Mouse (Mus musculus): ENCODE data around the gene Nhlrc3. TPM values are rescaled to one million over a fixed set of nuclear protein-coding genes. Genes with fewer than 3 reads are reported as not detected.

Gene Nhlrc3
- polyA plus RNA-seq, 1 experiment from 2014 or later = 19.3 TPM

DNA sequence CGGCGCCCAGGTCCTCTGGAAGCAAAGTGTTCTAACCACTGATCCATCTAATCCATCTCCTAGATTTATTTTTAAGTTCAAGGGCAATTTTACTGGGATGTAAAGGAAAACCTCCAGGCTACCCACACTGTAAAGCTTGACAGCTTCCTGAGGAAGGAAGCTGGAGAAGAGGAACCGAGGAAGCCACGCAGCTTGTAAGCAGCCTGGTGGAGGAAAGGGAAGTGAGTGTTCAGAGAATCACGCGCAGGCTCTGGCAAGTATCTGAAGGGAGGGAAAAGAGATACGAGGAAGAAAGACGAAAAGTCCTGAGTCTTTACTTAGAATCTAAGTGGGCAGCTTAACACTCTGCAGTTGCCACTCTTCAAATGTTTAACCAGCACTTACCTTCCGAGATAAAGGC is 3.0 kb downstream of the Nhlrc3 start:
- peaks cover 7% of the 10 kb centered on the region for H3K4me1 ChIP-seq (ENCODE audit: control insufficient read depth, insufficient read depth, low read length)
- WGBS = 79% methylated on average over 9 of the region's 9 CpGs
- no peak overlapping the region for H3K27ac ChIP-seq (ENCODE audit: low read length)
- no peak overlapping the region for H3K4me3 ChIP-seq (ENCODE audit: low read length)
- peaks cover 2% of the 10 kb centered on the region; the same call in 1 of the 2 replicates for H3K36me3 ChIP-seq (ENCODE audit: control insufficient read depth, insufficient read depth, low read length)
- H3K9me3 ChIP-seq (ENCODE audit: control insufficient read depth, low read length) = no peaks in the 10 kb centered on the region
- no peaks in the 10 kb centered on the region for H3K27me3 ChIP-seq (replicated peaks; ENCODE audit: control insufficient read depth, insufficient read depth, low read length)
- no peak overlapping the region for H3K4me2 ChIP-seq (ENCODE audit: low read depth, low read length)
- H3K9ac ChIP-seq (ENCODE audit: low read depth, low read length) = no peak overlapping the region
- no peak for ATAC-seq

DNA sequence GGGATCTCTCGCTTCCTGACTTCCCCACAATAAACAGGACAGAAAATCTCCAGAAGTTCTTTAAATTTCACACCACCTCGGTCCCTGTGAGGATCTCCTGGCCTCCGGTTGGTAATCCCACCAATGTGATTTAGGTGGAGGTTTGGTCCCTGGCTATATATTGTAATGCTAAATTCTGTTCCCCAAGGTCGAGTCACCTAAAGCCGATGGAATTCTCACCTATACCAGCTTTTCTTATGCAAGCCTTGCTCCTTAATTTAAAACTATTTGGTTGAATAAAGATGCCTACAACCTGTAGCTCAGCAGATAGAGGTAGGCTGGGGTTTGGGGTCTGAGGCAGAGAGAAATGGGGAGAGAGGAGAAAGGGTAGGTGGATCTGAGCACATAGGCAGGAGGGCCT is 5.4 kb downstream of the Nhlrc3 start:
- H3K4me3 ChIP-seq (ENCODE audit: low read length) = no peak overlapping the region
- peaks cover 2% of the 10 kb centered on the region; the same call in 1 of the 2 replicates for H3K36me3 ChIP-seq (ENCODE audit: control insufficient read depth, insufficient read depth, low read length)
- ATAC-seq = no peak
- H3K27me3 ChIP-seq (replicated peaks; ENCODE audit: control insufficient read depth, insufficient read depth, low read length) = no peaks in the 10 kb centered on the region
- H3K4me1 ChIP-seq (ENCODE audit: control insufficient read depth, insufficient read depth, low read length) = peaks cover 9% of the 10 kb centered on the region
- H3K9ac ChIP-seq (ENCODE audit: low read depth, low read length) = no peak overlapping the region
- WGBS = 71% methylated on average over 5 of the region's 5 CpGs
- no peak overlapping the region for H3K4me2 ChIP-seq (ENCODE audit: low read depth, low read length)
- no peak overlapping the region for H3K27ac ChIP-seq (ENCODE audit: low read length)
- no peaks in the 10 kb centered on the region for H3K9me3 ChIP-seq (ENCODE audit: control insufficient read depth, low read length)

DNA sequence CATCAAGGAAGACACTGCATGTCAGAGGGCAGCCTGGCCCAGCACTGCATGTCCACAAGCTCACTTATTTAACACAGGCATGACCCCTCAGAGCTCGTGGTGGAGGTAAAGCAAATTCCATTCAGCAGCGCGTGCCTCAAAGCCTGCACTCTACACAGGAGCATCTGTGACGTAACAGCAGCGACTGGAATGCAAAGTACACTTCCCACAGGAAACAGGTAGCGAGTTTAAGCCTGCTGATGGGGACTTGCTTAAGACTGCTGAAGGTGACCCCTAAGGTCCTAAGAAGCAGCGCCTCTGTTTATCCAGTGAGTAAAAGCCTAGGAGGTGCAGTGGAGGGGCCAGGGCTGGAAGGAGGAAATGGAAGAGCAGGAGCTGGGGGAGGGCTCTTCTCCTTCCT is 8.1 kb downstream of the Nhlrc3 start:
- WGBS = 66% methylated on average over 7 of the region's 7 CpGs
- Histone ChIP-seq H3K27me3 (replicated peaks; ENCODE audit: control insufficient read depth, insufficient read depth, low read length) (no peaks in the 10 kb centered on the region), H3K4me3 (ENCODE audit: low read length) (no peak overlapping the region), H3K4me2 (ENCODE audit: low read depth, low read length) (no peak overlapping the region), H3K36me3 (ENCODE audit: control insufficient read depth, insufficient read depth, low read length) (peaks cover 13% of the 10 kb centered on the region), H3K9ac (ENCODE audit: low read depth, low read length) (no peak overlapping the region), H3K27ac (ENCODE audit: low read length) (peak overlapping the region; percentile 75), H3K4me1 (ENCODE audit: control insufficient read depth, insufficient read depth, low read length) (peaks cover 6% of the 10 kb centered on the region; the same call in 1 of the 2 replicates), H3K9me3 (ENCODE audit: control insufficient read depth, low read length) (no peaks in the 10 kb centered on the region)
- ATAC-seq = peak; percentile 53

DNA sequence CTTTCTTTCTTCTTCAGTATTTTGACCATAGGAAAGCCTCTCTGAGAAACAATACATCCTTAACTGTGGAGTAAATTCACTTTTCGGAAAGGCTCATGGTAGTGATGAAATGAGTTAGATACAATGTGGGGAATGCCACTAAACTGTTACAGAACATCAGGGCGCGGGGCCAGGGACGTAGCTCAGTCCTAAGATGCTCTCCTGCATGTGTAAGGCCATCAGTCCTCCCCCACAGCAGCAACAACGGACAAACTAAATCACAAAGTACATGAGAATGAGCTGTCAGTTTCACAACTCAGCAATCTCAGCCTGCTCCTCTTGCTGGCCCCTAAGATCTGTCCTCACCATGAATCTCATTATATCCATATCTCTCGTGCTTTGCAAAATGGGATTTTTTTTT is 8.6 kb downstream of the Nhlrc3 start:
- no peaks in the 10 kb centered on the region for H3K27me3 ChIP-seq (replicated peaks; ENCODE audit: control insufficient read depth, insufficient read depth, low read length)
- H3K4me3 ChIP-seq (ENCODE audit: low read length) = no peak overlapping the region
- H3K4me1 ChIP-seq (ENCODE audit: control insufficient read depth, insufficient read depth, low read length) = peaks cover 6% of the 10 kb centered on the region; the same call in 1 of the 2 replicates
- H3K9me3 ChIP-seq (ENCODE audit: control insufficient read depth, low read length) = no peaks in the 10 kb centered on the region
- no peak overlapping the region for H3K9ac ChIP-seq (ENCODE audit: low read depth, low read length)
- no peak overlapping the region for H3K4me2 ChIP-seq (ENCODE audit: low read depth, low read length)
- 83% methylated on average over 6 of the region's 6 CpGs for WGBS
- peak overlapping the region; percentile 75 for H3K27ac ChIP-seq (ENCODE audit: low read length)
- ATAC-seq = 0 out of 2 replicates have a peak, but pooled peaks have one; percentile 12
- peaks cover 13% of the 10 kb centered on the region for H3K36me3 ChIP-seq (ENCODE audit: control insufficient read depth, insufficient read depth, low read length)

DNA sequence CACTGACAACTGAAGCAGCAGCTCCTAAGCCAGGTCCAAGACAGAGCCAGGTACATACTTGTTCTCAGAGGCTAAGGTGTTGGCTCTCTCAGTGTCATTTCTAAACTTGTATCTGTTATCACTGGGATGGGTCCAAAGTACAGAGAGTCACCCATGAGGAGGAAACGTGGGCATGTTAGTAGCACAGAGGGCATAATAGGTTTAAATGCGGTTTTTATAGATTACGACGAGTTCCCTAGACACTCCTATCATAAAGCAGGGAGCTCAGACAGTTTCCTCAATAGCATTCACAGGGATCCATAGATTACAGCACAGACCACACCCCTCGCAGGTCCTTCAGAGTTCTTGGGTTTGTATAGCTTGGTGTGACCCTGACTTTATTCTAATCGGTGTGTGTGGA is 9.1 kb downstream of the Nhlrc3 start:
- Histone ChIP-seq H3K4me2 (ENCODE audit: low read depth, low read length) (no peak overlapping the region), H3K9me3 (ENCODE audit: control insufficient read depth, low read length) (no peaks in the 10 kb centered on the region), H3K9ac (ENCODE audit: low read depth, low read length) (no peak overlapping the region), H3K27me3 (replicated peaks; ENCODE audit: control insufficient read depth, insufficient read depth, low read length) (no peaks in the 10 kb centered on the region), H3K36me3 (ENCODE audit: control insufficient read depth, insufficient read depth, low read length) (peaks cover 13% of the 10 kb centered on the region), H3K27ac (ENCODE audit: low read length) (peak overlapping the region; percentile 75), H3K4me1 (ENCODE audit: control insufficient read depth, insufficient read depth, low read length) (peaks cover 6% of the 10 kb centered on the region; the same call in 1 of the 2 replicates), H3K4me3 (ENCODE audit: low read length) (no peak overlapping the region)
- 65% methylated on average over 6 of the region's 6 CpGs for WGBS
- ATAC-seq = peak; percentile 93

DNA sequence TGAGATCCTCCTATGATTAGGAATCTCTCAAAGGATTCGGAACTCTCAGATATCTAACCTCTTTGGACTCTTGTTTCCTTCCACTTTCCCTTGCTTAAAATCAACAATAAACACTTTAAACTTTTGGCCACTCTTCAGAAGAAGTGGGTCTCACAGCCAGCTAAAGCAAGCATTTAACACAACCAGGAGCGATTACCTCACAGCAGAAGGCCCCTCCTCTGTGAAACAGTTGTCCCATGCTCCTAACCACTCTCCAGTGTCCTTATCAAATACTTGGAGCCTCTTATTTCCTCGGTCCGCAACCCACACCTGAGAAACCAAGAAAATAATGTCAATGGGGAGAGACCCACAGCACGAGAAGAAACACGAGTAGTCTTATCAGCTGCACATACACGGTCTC is 9.8 kb downstream of the Nhlrc3 start:
- ATAC-seq = no peak
- Histone ChIP-seq H3K27ac (ENCODE audit: low read length) (peak overlapping the region; percentile 23), H3K27me3 (replicated peaks; ENCODE audit: control insufficient read depth, insufficient read depth, low read length) (no peaks in the 10 kb centered on the region), H3K4me1 (ENCODE audit: control insufficient read depth, insufficient read depth, low read length) (peaks cover 6% of the 10 kb centered on the region; the same call in 1 of the 2 replicates), H3K9me3 (ENCODE audit: control insufficient read depth, low read length) (no peaks in the 10 kb centered on the region), H3K9ac (ENCODE audit: low read depth, low read length) (no peak overlapping the region), H3K4me2 (ENCODE audit: low read depth, low read length) (no peak overlapping the region), H3K4me3 (ENCODE audit: low read length) (no peak overlapping the region), H3K36me3 (ENCODE audit: control insufficient read depth, insufficient read depth, low read length) (peaks cover 13% of the 10 kb centered on the region)
- 85% methylated on average over 7 of the region's 7 CpGs for WGBS

DNA sequence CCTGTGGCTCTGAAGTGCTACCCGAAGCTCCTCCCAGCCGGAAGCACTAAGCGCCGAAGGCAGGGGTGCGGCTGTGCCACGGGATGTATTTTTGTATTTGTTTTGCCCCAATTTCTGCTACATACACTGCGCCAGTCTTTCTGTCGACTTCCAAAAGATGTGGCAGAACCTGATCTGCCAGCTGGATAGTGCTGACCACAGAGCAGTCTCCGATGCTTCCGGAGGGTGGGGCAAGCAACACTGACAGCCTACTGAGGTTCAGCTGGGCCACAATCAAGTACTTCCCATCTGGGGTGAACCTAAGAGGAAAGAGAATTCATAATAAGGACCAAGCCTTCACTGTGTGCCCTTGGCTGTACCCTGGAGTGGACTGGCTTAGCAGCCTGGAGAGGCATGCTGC is 10.8 kb downstream of the Nhlrc3 start:
- Histone ChIP-seq H3K36me3 (ENCODE audit: control insufficient read depth, insufficient read depth, low read length) (peaks cover 13% of the 10 kb centered on the region), H3K9me3 (ENCODE audit: control insufficient read depth, low read length) (no peaks in the 10 kb centered on the region), H3K27me3 (replicated peaks; ENCODE audit: control insufficient read depth, insufficient read depth, low read length) (no peaks in the 10 kb centered on the region), H3K4me3 (ENCODE audit: low read length) (no peak overlapping the region), H3K27ac (ENCODE audit: low read length) (no peak overlapping the region), H3K9ac (ENCODE audit: low read depth, low read length) (no peak overlapping the region), H3K4me2 (ENCODE audit: low read depth, low read length) (no peak overlapping the region), H3K4me1 (ENCODE audit: control insufficient read depth, insufficient read depth, low read length) (peaks cover 6% of the 10 kb centered on the region; the same call in 1 of the 2 replicates)
- 90% methylated on average over 10 of the region's 10 CpGs for WGBS
- ATAC-seq = no peak

DNA sequence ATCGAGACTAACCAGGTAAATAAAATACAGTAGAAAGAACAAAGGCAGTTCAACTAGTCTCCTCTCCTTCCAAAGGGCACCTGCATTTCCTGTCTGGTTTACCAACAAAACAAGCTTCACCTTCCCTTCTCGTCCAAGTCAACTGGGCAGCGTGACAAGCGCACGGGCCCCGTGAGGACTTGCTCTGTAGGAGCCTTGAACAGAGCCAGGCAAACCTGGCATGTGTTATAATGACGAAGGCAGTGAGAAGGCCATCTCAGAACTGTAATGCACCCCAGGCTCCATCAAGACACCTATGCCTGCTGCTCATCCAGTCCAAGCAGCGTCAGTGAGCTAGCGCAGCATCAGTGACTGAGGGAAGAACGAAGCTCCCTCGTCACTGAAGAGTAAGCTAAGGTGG is 12.5 kb downstream of the Nhlrc3 start:
- no peak for ATAC-seq
- H3K4me1 ChIP-seq (ENCODE audit: control insufficient read depth, insufficient read depth, low read length) = peaks cover 4% of the 10 kb centered on the region; the same call in 1 of the 2 replicates
- no peaks in the 10 kb centered on the region for H3K9me3 ChIP-seq (ENCODE audit: control insufficient read depth, low read length)
- H3K9ac ChIP-seq (ENCODE audit: low read depth, low read length) = no peak overlapping the region
- no peak overlapping the region for H3K4me3 ChIP-seq (ENCODE audit: low read length)
- WGBS = 94% methylated on average over 11 of the region's 11 CpGs
- no peak overlapping the region for H3K27ac ChIP-seq (ENCODE audit: low read length)
- H3K4me2 ChIP-seq (ENCODE audit: low read depth, low read length) = no peak overlapping the region
- peaks cover 11% of the 10 kb centered on the region for H3K36me3 ChIP-seq (ENCODE audit: control insufficient read depth, insufficient read depth, low read length)
- no peaks in the 10 kb centered on the region for H3K27me3 ChIP-seq (replicated peaks; ENCODE audit: control insufficient read depth, insufficient read depth, low read length)

DNA sequence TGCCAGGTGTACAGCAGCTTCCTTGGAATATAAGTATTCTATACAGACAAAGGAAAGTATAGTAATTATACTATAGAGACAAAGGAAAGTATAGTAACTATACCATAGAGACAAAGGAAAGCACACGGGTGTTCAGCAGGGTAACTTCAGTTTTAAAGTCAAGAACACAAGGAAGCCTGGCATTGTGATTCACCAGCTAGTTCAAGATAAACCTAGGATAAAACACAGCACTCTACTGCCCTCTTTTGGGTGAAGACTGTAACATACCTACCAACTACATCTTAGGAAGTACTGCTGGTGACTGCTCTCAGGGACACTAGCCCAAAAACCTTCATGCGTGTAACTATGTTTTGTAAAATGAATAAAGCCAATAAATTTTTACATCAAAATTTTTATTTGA is 14.9 kb downstream of the Nhlrc3 start:
- Histone ChIP-seq H3K4me1 (ENCODE audit: control insufficient read depth, insufficient read depth, low read length) (no peaks in the 10 kb centered on the region), H3K4me3 (ENCODE audit: low read length) (no peak overlapping the region), H3K9me3 (ENCODE audit: control insufficient read depth, low read length) (no peaks in the 10 kb centered on the region), H3K36me3 (ENCODE audit: control insufficient read depth, insufficient read depth, low read length) (peaks cover 11% of the 10 kb centered on the region), H3K4me2 (ENCODE audit: low read depth, low read length) (no peak overlapping the region), H3K27ac (ENCODE audit: low read length) (no peak overlapping the region), H3K27me3 (replicated peaks; ENCODE audit: control insufficient read depth, insufficient read depth, low read length) (no peaks in the 10 kb centered on the region), H3K9ac (ENCODE audit: low read depth, low read length) (no peak overlapping the region)
- peak; percentile 62 for ATAC-seq
- 22% methylated on average over 2 of the region's 2 CpGs for WGBS

DNA sequence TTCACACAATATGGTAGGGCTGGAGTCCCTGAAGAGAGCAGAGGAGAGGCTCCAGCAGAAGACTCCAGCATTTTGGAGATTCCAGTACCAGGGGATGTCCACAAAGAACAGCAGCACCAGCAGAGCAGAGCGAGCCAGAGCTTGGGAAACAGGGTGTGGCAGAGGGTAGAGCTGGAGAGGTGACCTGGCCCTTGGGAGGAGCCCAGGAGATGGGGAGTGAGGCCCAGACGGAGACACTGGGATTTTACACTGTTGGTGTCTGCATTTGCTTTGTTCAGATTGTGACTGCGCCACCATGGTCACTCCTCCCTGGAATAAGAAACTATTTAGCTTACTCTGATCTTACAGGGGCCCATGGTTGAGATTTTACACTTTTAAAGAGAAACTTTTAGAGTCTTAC is 16.3 kb downstream of the Nhlrc3 start:
- H3K4me2 ChIP-seq (ENCODE audit: low read depth, low read length) = no peak overlapping the region
- 75% methylated on average over 3 of the region's 3 CpGs for WGBS

More for the DNA sequence above, 16.3 kb downstream of the Nhlrc3 start:
- ATAC-seq = no peak
- Histone ChIP-seq H3K27me3 (replicated peaks; ENCODE audit: control insufficient read depth, insufficient read depth, low read length) (no peaks in the 10 kb centered on the region), H3K36me3 (ENCODE audit: control insufficient read depth, insufficient read depth, low read length) (peaks cover 5% of the 10 kb centered on the region), H3K9me3 (ENCODE audit: control insufficient read depth, low read length) (no peaks in the 10 kb centered on the region), H3K4me1 (ENCODE audit: control insufficient read depth, insufficient read depth, low read length) (no peaks in the 10 kb centered on the region), H3K4me3 (ENCODE audit: low read length) (no peak overlapping the region), H3K27ac (ENCODE audit: low read length) (no peak overlapping the region), H3K9ac (ENCODE audit: low read depth, low read length) (no peak overlapping the region)

All from intestine, embryonic 16.5 days (tissue).